Mouse (Mus musculus): ENCODE measurements around the gene Cyp2d11. TPM values are rescaled to one million over a fixed set of nuclear protein-coding genes. Genes with fewer than 3 reads are reported as not detected.

The Cyp2d11 gene
- polyA plus RNA-seq, 1 experiment from 2014 or later: not detected

DNA sequence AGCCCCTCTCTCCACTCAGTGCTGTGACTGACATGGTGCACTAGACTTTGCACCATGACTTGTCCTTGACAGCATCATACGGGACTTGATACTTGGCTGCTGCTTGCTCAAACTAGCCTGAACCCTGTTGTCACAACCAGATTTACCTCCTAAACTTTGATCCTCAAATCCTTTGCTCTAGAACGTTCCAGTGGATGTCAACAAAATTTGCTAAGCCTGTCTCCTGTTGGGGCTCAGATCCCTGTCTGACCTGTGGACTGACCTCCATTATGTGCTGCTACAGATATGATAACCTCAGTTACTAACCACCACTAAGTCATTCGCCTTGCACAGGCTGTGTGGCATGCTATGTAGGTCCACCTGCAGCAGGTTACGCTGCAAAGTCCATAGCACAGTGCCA is 29.1 kb upstream of the Cyp2d11 start:
- DNase-seq (ENCODE audit: low spot score): no peak
- no peak for ATAC-seq (replicated peaks; ENCODE audit: insufficient number of reproducible peaks, low FRiP score, low TSS enrichment, low read depth)
- H3K27me3 ChIP-seq (ENCODE audit: control insufficient read depth, insufficient read depth, low read length): no peaks in the 10 kb centered on the region
- no peak overlapping the region for H3K9ac ChIP-seq (replicated peaks; ENCODE audit: low read length)
- 77% methylated on average over 4 of the region's 4 CpGs for WGBS
- H3K36me3 ChIP-seq (replicated peaks; ENCODE audit: control insufficient read depth, insufficient read depth, low read depth, low read length): no peaks in the 10 kb centered on the region
- H3K4me2 ChIP-seq (ENCODE audit: low read depth, low read length): no peak overlapping the region
- H3K4me3 ChIP-seq (ENCODE audit: low read depth, low read length): no peak overlapping the region
- no peak overlapping the region for H3K27ac ChIP-seq (replicated peaks; ENCODE audit: low read depth, low read length)
- H3K9me3 ChIP-seq (replicated peaks; ENCODE audit: control insufficient read depth, low read length): no peaks in the 10 kb centered on the region
- no peaks in the 10 kb centered on the region for H3K4me1 ChIP-seq (ENCODE audit: control insufficient read depth, insufficient read depth, low read length)

DNA sequence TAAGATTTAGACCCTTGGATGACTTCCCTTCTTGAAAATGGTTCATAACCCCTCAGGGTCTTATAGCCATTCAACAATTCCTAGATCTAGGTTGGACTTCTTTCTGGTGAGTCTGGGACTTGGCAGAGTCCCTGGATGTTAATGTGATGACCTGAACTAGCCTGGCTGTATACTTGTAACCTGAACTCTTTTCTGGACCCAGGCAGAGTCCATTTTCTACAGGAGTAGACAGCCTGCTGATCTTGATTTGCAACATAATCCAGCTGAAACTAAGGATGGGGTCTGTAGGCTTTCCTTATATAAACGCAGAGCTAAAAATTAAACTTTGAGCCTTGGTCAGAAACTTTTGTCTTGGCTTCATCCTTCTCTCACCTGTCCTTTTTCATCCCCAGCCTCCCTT is 24.8 kb upstream of the Cyp2d11 start:
- Histone ChIP-seq H3K27me3 (ENCODE audit: control insufficient read depth, insufficient read depth, low read length) (no peaks in the 10 kb centered on the region), H3K9ac (replicated peaks; ENCODE audit: low read length) (no peak overlapping the region), H3K4me2 (ENCODE audit: low read depth, low read length) (no peak overlapping the region), H3K4me3 (ENCODE audit: low read depth, low read length) (no peak overlapping the region), H3K27ac (replicated peaks; ENCODE audit: low read depth, low read length) (no peak overlapping the region), H3K4me1 (ENCODE audit: control insufficient read depth, insufficient read depth, low read length) (no peaks in the 10 kb centered on the region), H3K36me3 (replicated peaks; ENCODE audit: control insufficient read depth, insufficient read depth, low read depth, low read length) (no peaks in the 10 kb centered on the region), H3K9me3 (replicated peaks; ENCODE audit: control insufficient read depth, low read length) (no peaks in the 10 kb centered on the region)
- 79% methylated on average over 1 of the region's 1 CpGs for WGBS
- no peak for DNase-seq (ENCODE audit: low spot score)
- no peak for ATAC-seq (replicated peaks; ENCODE audit: insufficient number of reproducible peaks, low FRiP score, low TSS enrichment, low read depth)

DNA sequence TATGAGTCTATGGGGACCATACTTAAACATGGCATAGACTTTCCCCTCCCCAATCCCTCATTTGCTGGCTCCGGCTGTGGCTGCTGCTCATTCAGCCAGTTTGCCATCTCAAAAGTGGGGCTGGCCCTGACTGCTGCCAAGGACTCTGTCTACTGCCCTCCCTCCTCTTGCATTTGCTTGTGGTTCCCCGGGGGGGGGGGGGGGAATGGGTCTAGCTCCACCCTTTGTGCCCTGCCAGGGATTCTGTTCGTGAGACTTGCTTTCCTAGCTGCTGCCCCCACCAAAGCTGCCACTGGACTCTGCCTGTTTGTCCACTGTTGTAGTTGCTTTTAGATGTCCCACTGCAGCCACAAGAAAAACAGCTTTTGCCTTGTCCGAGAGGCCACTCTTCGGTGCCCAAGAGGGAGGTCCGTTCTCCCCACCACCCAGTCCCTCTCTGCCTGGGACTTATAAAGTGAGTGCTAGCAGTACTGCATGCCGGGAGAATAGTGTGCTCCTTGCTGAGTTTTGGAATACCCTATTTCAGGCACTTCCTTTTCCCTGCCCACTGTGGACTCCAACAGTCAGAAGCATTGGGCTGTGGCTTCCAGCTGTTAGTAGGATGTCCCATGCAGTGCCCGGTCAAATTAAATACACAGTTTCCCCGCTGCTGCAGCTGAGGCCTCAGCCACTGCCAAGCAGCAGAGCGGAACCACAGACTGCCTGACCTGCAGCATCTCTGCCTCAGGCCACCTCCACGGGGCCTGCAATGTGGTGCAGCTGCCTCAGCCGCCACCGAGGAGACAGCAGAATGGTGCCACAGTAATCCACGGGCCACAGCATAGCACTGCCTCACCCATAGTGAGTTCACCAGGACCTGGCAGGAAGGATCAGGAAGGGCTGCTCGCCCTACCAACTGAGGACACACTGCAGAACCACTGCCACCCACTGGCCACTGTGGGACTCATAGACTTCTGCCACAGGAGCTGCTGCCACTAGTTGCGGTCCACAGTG is 23.3 kb upstream of the Cyp2d11 start:
- Histone ChIP-seq H3K9ac (replicated peaks; ENCODE audit: low read length) (peak overlapping the region; percentile 19; the same call in 1 of the 2 replicates), H3K27ac (replicated peaks; ENCODE audit: low read depth, low read length) (no peak overlapping the region), H3K36me3 (replicated peaks; ENCODE audit: control insufficient read depth, insufficient read depth, low read depth, low read length) (no peaks in the 10 kb centered on the region), H3K4me2 (ENCODE audit: low read depth, low read length) (peak overlapping the region; percentile 7; the same call in 1 of the 2 replicates), H3K4me3 (ENCODE audit: low read depth, low read length) (no peak overlapping the region), H3K9me3 (replicated peaks; ENCODE audit: control insufficient read depth, low read length) (no peaks in the 10 kb centered on the region), H3K4me1 (ENCODE audit: control insufficient read depth, insufficient read depth, low read length) (no peaks in the 10 kb centered on the region), H3K27me3 (ENCODE audit: control insufficient read depth, insufficient read depth, low read length) (no peaks in the 10 kb centered on the region)
- peak; percentile 73 for ATAC-seq (replicated peaks; ENCODE audit: insufficient number of reproducible peaks, low FRiP score, low TSS enrichment, low read depth)
- 22% methylated on average over 16 of the region's 16 CpGs for WGBS
- DNase-seq (ENCODE audit: low spot score): peak; percentile 67

DNA sequence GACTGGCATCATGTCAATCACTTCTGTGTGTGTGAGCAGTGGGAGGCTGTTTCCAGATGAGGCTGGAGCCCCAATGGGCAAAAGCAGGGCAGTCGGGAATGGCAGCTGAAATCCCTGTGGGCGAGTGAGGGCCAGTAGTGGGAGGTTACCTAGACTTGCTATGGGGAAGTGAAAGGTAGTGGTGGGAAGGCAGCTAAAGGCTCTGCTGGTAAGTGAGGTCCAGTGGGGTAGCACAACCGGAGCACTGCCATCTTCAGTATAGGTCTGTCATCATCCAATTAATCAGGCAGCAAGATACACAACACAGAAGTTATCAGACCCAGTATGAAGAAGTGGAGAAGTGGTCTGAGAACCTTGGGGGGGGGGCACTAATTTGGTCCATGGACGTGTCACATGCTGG is 13.7 kb upstream of the Cyp2d11 start:
- Histone ChIP-seq H3K9ac (replicated peaks; ENCODE audit: low read length) (no peak overlapping the region), H3K27me3 (ENCODE audit: control insufficient read depth, insufficient read depth, low read length) (no peaks in the 10 kb centered on the region), H3K27ac (replicated peaks; ENCODE audit: low read depth, low read length) (no peak overlapping the region), H3K4me3 (ENCODE audit: low read depth, low read length) (no peak overlapping the region), H3K4me1 (ENCODE audit: control insufficient read depth, insufficient read depth, low read length) (no peaks in the 10 kb centered on the region), H3K4me2 (ENCODE audit: low read depth, low read length) (no peak overlapping the region), H3K9me3 (replicated peaks; ENCODE audit: control insufficient read depth, low read length) (no peaks in the 10 kb centered on the region), H3K36me3 (replicated peaks; ENCODE audit: control insufficient read depth, insufficient read depth, low read depth, low read length) (no peaks in the 10 kb centered on the region)
- DNase-seq (ENCODE audit: low spot score) (no peak), ATAC-seq (replicated peaks; ENCODE audit: insufficient number of reproducible peaks, low FRiP score, low TSS enrichment, low read depth) (no peak)
- 76% methylated on average over 4 of the region's 4 CpGs for WGBS

DNA sequence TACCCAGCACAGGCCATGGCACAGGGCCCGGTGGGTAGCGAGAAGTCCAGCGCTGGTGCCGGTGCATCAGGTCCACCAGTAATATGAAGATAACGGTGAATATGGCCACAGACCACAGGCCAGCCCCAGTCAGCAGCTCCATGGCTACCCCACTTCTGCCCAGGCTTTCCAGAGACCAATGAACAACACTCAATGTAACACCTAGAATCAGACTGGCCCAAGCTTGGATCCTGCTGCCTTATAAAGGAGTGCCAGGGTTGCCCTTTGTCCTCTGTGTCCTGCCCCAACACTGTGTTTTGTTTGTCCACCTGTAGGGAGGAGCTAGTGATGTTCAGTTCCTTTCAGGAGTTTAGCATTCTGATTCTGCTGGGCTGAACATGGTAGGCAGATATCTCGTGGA is 13.2 kb upstream of the Cyp2d11 start, which contains the start of gene Cyp2d10:
Gene Cyp2d10 (minus strand): TSS at position 215 of the 400 bp plus-strand sequence.
- Histone ChIP-seq H3K27ac (replicated peaks; ENCODE audit: low read depth, low read length) (no peak within 1 kb of the TSS), H3K4me3 (ENCODE audit: low read depth, low read length) (no peak within 1 kb of the TSS), H3K4me2 (ENCODE audit: low read depth, low read length) (no peak within 1 kb of the TSS), H3K9ac (replicated peaks; ENCODE audit: low read length) (no peak within 1 kb of the TSS), H3K9me3 (replicated peaks; ENCODE audit: control insufficient read depth, low read length) (no peaks in the 10 kb centered on the region), H3K4me1 (ENCODE audit: control insufficient read depth, insufficient read depth, low read length) (no peaks in the 10 kb centered on the region), H3K36me3 (replicated peaks; ENCODE audit: control insufficient read depth, insufficient read depth, low read depth, low read length) (no peaks in the 10 kb centered on the region), H3K27me3 (ENCODE audit: control insufficient read depth, insufficient read depth, low read length) (no peaks in the 10 kb centered on the region)
- 86% methylated on average over 6 of the region's 6 CpGs for WGBS
- DNase-seq (ENCODE audit: low spot score) (no peak), ATAC-seq (replicated peaks; ENCODE audit: insufficient number of reproducible peaks, low FRiP score, low TSS enrichment, low read depth) (no peak)

DNA sequence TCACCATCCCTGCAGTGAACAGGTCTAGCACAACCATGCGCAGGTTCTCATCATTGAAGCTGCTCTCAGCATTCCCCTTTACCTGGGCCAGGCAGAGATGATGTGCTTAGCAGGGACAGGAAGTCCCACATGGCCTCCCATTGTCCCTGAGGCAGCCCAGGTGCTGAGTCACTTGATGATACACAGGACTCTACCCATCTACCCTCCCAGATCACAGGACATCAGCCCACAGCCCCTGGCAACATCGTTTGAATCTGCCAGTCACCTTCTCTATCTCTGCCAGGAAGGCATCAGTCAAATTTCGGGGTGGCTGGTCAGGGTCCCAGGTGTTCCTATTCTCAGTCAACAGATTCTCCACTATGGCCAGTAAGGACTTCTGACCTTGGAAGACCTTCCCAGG is 10.3 kb upstream of the Cyp2d11 start:
- Histone ChIP-seq H3K27me3 (ENCODE audit: control insufficient read depth, insufficient read depth, low read length) (no peaks in the 10 kb centered on the region), H3K9ac (replicated peaks; ENCODE audit: low read length) (no peak overlapping the region), H3K4me1 (ENCODE audit: control insufficient read depth, insufficient read depth, low read length) (no peaks in the 10 kb centered on the region), H3K4me2 (ENCODE audit: low read depth, low read length) (no peak overlapping the region), H3K36me3 (replicated peaks; ENCODE audit: control insufficient read depth, insufficient read depth, low read depth, low read length) (no peaks in the 10 kb centered on the region), H3K4me3 (ENCODE audit: low read depth, low read length) (no peak overlapping the region), H3K9me3 (replicated peaks; ENCODE audit: control insufficient read depth, low read length) (no peaks in the 10 kb centered on the region), H3K27ac (replicated peaks; ENCODE audit: low read depth, low read length) (no peak overlapping the region)
- ATAC-seq (replicated peaks; ENCODE audit: insufficient number of reproducible peaks, low FRiP score, low TSS enrichment, low read depth): no peak
- DNase-seq (ENCODE audit: low spot score): no peak
- 85% methylated on average over 3 of the region's 3 CpGs for WGBS

DNA sequence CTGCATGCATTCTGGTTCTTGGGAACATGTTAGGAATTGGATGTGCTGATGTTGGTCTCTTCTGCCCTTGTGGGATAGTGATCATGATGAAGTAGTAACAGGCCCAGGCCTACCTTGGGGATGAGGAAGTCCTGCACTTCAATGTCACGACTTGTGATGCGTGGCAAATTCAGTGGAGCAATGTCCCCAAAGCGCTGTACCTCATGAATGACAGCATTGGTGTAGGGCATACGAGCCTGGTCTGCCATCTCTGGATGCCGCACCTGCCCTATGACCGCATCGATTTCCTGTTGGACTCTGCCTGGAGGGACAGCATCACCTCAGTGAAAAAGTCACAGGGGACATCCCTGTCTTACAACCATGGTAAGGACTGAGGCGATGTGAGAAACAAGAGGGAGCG is 9.8 kb upstream of the Cyp2d11 start:
- Histone ChIP-seq H3K36me3 (replicated peaks; ENCODE audit: control insufficient read depth, insufficient read depth, low read depth, low read length) (no peaks in the 10 kb centered on the region), H3K4me3 (ENCODE audit: low read depth, low read length) (no peak overlapping the region), H3K4me2 (ENCODE audit: low read depth, low read length) (no peak overlapping the region), H3K27me3 (ENCODE audit: control insufficient read depth, insufficient read depth, low read length) (no peaks in the 10 kb centered on the region), H3K27ac (replicated peaks; ENCODE audit: low read depth, low read length) (no peak overlapping the region), H3K9me3 (replicated peaks; ENCODE audit: control insufficient read depth, low read length) (no peaks in the 10 kb centered on the region), H3K4me1 (ENCODE audit: control insufficient read depth, insufficient read depth, low read length) (no peaks in the 10 kb centered on the region), H3K9ac (replicated peaks; ENCODE audit: low read length) (no peak overlapping the region)
- 86% methylated on average over 9 of the region's 9 CpGs for WGBS
- no peak for ATAC-seq (replicated peaks; ENCODE audit: insufficient number of reproducible peaks, low FRiP score, low TSS enrichment, low read depth)
- no peak for DNase-seq (ENCODE audit: low spot score)

DNA sequence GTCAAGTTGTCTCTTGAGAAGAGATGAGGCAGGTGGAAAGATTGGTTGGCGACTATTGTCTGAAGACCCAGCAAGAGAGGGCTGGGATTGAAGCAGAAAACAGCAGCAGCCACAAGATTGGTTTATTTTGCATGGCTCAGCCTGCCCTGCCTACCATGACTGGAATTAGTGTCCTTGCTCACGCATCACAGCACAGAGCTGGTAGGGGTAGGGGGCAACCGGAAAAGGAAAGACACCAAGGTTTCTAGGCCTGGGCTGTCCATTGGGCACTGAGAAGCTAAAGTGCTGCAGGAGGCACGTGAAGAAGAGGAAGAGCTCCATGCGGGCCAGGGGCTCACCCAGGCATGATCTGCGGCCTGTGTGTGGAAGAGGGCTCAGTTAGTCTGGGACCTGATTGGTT is 8.9 kb upstream of the Cyp2d11 start:
- no peak overlapping the region for H3K27ac ChIP-seq (replicated peaks; ENCODE audit: low read depth, low read length)
- no peak overlapping the region for H3K4me3 ChIP-seq (ENCODE audit: low read depth, low read length)
- ATAC-seq (replicated peaks; ENCODE audit: insufficient number of reproducible peaks, low FRiP score, low TSS enrichment, low read depth): no peak
- H3K9me3 ChIP-seq (replicated peaks; ENCODE audit: control insufficient read depth, low read length): no peaks in the 10 kb centered on the region
- WGBS: 78% methylated on average over 6 of the region's 6 CpGs
- no peaks in the 10 kb centered on the region for H3K27me3 ChIP-seq (ENCODE audit: control insufficient read depth, insufficient read depth, low read length)
- no peak overlapping the region for H3K9ac ChIP-seq (replicated peaks; ENCODE audit: low read length)
- no peak for DNase-seq (ENCODE audit: low spot score)
- H3K4me1 ChIP-seq (ENCODE audit: control insufficient read depth, insufficient read depth, low read length): no peaks in the 10 kb centered on the region
- H3K36me3 ChIP-seq (replicated peaks; ENCODE audit: control insufficient read depth, insufficient read depth, low read depth, low read length): no peaks in the 10 kb centered on the region
- H3K4me2 ChIP-seq (ENCODE audit: low read depth, low read length): no peak overlapping the region

Data from embryonic facial prominence, embryonic 11.5 days (tissue).